In genomic region chr17:48547668-48548067, GRCm38 (mm10) we compare ENCODE assay signal across 23 mouse cellular contexts.
A peak's percentile ranks its signal among the peaks of the same experiment; 100 is the strongest.
DNase-seq lines count a peak whose midpoint lies in the region; ATAC-seq and TF ChIP-seq lines count a peak whose summit lies in the region.
"Had no signal": no experiment of that assay in that cellular context is flagged by ENCODE, and none has a peak within 500 bp of the region (broad histone marks: within the 10 kb centered on the region; RNA-seq: fewer than 3 reads in every experiment).

No protein-coding gene starts in this region.

- TF ChIP-seq CTCF in intestine, postnatal 0 days (IDR thresholded peaks at IDR 0.05; ENCODE audit: low read depth), result no peak
- TF ChIP-seq CTCF in kidney, postnatal 0 days (IDR thresholded peaks at IDR 0.05; ENCODE audit: low read depth), result no peak
- no peak for TF ChIP-seq CTCF in small intestine, adult 2 months (IDR thresholded peaks at IDR 0.05; ENCODE audit: extremely low read depth, insufficient read length, insufficient replicate concordance, low read depth, low read length)

- peak; percentile 88 for DNase-seq in kidney, adult 11 months
- DNase-seq in kidney, postnatal 0 days (ENCODE audit: low spot score), result no peak
- no peak for DNase-seq in gastrocnemius, postnatal 36 days
- no peak for DNase-seq in layer of hippocampus, postnatal 10 days (ENCODE audit: low spot score in 2 of 2)
- DNase-seq in left cerebral cortex, postnatal 36 days (ENCODE audit: low spot score in 2 of 2), result no peak
- DNase-seq: adrenal gland, postnatal 25 days; cerebellum, adult 11-12 months; heart, adult 18-20 months; layer of hippocampus, postnatal 36 days; lung, adult 2 months; lung, postnatal 4 days; retina, postnatal 1 day; right cerebral cortex, postnatal 4 days; thymus, postnatal 36 days had no signal

- no peak overlapping the region for H3K27ac ChIP-seq in kidney, embryonic 14.5 days (ENCODE audit: low read depth, low read length)
- H3K27ac ChIP-seq in intestine, postnatal 0 days (ENCODE audit: low read depth, low read length), result peak overlapping the region; percentile 57; the same call in 1 of the 2 replicates
- peak overlapping the region; percentile 8; the same call in 1 of the 2 replicates for H3K27ac ChIP-seq in kidney, postnatal 0 days
- H3K27ac ChIP-seq in small intestine, adult 2 months (ENCODE audit: insufficient read depth, low read depth, low read length), result peak overlapping the region; percentile 92
- H3K27ac ChIP-seq: embryonic facial prominence, embryonic 10.5 days; heart, embryonic 13.5 days; hindbrain, embryonic 15.5 days; limb, embryonic 15.5 days; midbrain, embryonic 10.5 days had no signal

- H3K9me3 ChIP-seq in kidney, embryonic 14.5 days (ENCODE audit: control insufficient read depth, low read length), result no peaks in the 10 kb centered on the region
- H3K9me3 ChIP-seq in intestine, postnatal 0 days (ENCODE audit: control insufficient read depth), result no peaks in the 10 kb centered on the region
- no peaks in the 10 kb centered on the region for H3K9me3 ChIP-seq in kidney, postnatal 0 days (replicated peaks; ENCODE audit: low read length)
- H3K9me3 ChIP-seq: embryonic facial prominence, embryonic 10.5 days; hindbrain, embryonic 15.5 days; limb, embryonic 15.5 days; midbrain, embryonic 10.5 days had no signal

- H3K9ac ChIP-seq in kidney, embryonic 14.5 days (ENCODE audit: low read depth, low read length), result no peak overlapping the region
- no peak overlapping the region for H3K9ac ChIP-seq in intestine, postnatal 0 days (ENCODE audit: low read depth, low read length)
- no peak overlapping the region for H3K9ac ChIP-seq in kidney, postnatal 0 days (ENCODE audit: low read depth, low read length)
- H3K9ac ChIP-seq: heart, embryonic 13.5 days; hindbrain, embryonic 15.5 days; limb, embryonic 15.5 days had no signal

- ATAC-seq in kidney, embryonic 14.5 days (ENCODE audit: low FRiP score, low TSS enrichment), result no peak
- peak; percentile 91 for ATAC-seq in intestine, postnatal 0 days
- ATAC-seq in kidney, postnatal 0 days (replicated peaks; ENCODE audit: low FRiP score, low read depth), result peak; percentile 85
- ATAC-seq: Patski had no signal

- no peak for TF ChIP-seq POLR2A in small intestine, adult 2 months (IDR thresholded peaks at IDR 0.05; ENCODE audit: low read depth, low read length)

- H3K27me3 ChIP-seq in kidney, embryonic 14.5 days (ENCODE audit: control insufficient read depth, insufficient read depth, low read length), result no peaks in the 10 kb centered on the region
- no peaks in the 10 kb centered on the region for H3K27me3 ChIP-seq in intestine, postnatal 0 days (replicated peaks; ENCODE audit: control insufficient read depth, insufficient read depth, low read length)
- H3K27me3 ChIP-seq in kidney, postnatal 0 days (ENCODE audit: insufficient read depth, low read length), result no peaks in the 10 kb centered on the region
- H3K27me3 ChIP-seq in small intestine, adult 2 months (ENCODE audit: control insufficient read depth, insufficient read depth, low read length), result no peaks in the 10 kb centered on the region
- H3K27me3 ChIP-seq: hindbrain, embryonic 15.5 days; limb, embryonic 15.5 days had no signal

- no peaks in the 10 kb centered on the region for H3K36me3 ChIP-seq in kidney, embryonic 14.5 days (ENCODE audit: control insufficient read depth, insufficient read depth, low read length)
- H3K36me3 ChIP-seq in intestine, postnatal 0 days (ENCODE audit: control insufficient read depth, insufficient read depth), result no peaks in the 10 kb centered on the region
- no peaks in the 10 kb centered on the region for H3K36me3 ChIP-seq in kidney, postnatal 0 days (ENCODE audit: insufficient read depth, low read length)
- no peaks in the 10 kb centered on the region for H3K36me3 ChIP-seq in small intestine, adult 2 months (ENCODE audit: control insufficient read depth, insufficient read depth, low read length)
- H3K36me3 ChIP-seq: embryonic facial prominence, embryonic 10.5 days; heart, embryonic 13.5 days; hindbrain, embryonic 15.5 days; limb, embryonic 15.5 days; midbrain, embryonic 10.5 days had no signal

- 80% methylated on average over 6 of the region's 6 CpGs for WGBS in kidney, embryonic 14.5 days
- WGBS in intestine, postnatal 0 days, result 37% methylated on average over 6 of the region's 6 CpGs
- 76% methylated on average over 6 of the region's 6 CpGs for WGBS in kidney, postnatal 0 days
- WGBS in small intestine, adult 2 months, result 28% methylated on average over 6 of the region's 6 CpGs

- no peak overlapping the region for H3K4me2 ChIP-seq in kidney, embryonic 14.5 days (replicated peaks; ENCODE audit: low read depth, low read length)
- 0 out of 2 replicates have a peak overlapping the region, but pooled peaks have one; percentile 13 for H3K4me2 ChIP-seq in intestine, postnatal 0 days (replicated peaks; ENCODE audit: low read depth)
- no peak overlapping the region for H3K4me2 ChIP-seq in kidney, postnatal 0 days (ENCODE audit: low read length)
- H3K4me2 ChIP-seq: heart, embryonic 13.5 days; hindbrain, embryonic 15.5 days; limb, embryonic 15.5 days had no signal

- intact Hi-C loops in gastrocnemius, postnatal 36 days (cut with DNase I), result no loop called here
- intact Hi-C loops in left cerebral cortex, postnatal 36 days (cut with DNase I), result loop anchor here (5.0 to 10.0 kb wide), 2 partner anchors 45 to 227 kb away; no protein-coding TSS in a partner anchor

- H3K4me3 ChIP-seq in kidney, embryonic 14.5 days (ENCODE audit: low read length), result no peak overlapping the region
- no peak overlapping the region for H3K4me3 ChIP-seq in intestine, postnatal 0 days (ENCODE audit: low read depth, low read length)
- no peak overlapping the region for H3K4me3 ChIP-seq in kidney, postnatal 0 days (replicated peaks; ENCODE audit: low read depth, low read length)
- no peak overlapping the region for H3K4me3 ChIP-seq in small intestine, adult 2 months (ENCODE audit: low read depth, low read length)
- H3K4me3 ChIP-seq: embryonic facial prominence, embryonic 10.5 days; heart, embryonic 13.5 days; hindbrain, embryonic 15.5 days; limb, embryonic 15.5 days; midbrain, embryonic 10.5 days had no signal

- H3K4me1 ChIP-seq in kidney, embryonic 14.5 days (ENCODE audit: control insufficient read depth, insufficient read depth, low read length), result peaks cover 8% of the 10 kb centered on the region; the same call in 1 of the 2 replicates
- H3K4me1 ChIP-seq in intestine, postnatal 0 days (replicated peaks; ENCODE audit: control insufficient read depth, insufficient read depth, low read length), result no peaks in the 10 kb centered on the region
- peaks cover 9% of the 10 kb centered on the region; the same call in 1 of the 2 replicates for H3K4me1 ChIP-seq in kidney, postnatal 0 days (replicated peaks; ENCODE audit: insufficient read depth, low read length)
- peaks cover 28% of the 10 kb centered on the region for H3K4me1 ChIP-seq in small intestine, adult 2 months (ENCODE audit: control insufficient read depth, insufficient read depth, insufficient read length, low read length)
- H3K4me1 ChIP-seq: heart, embryonic 13.5 days had no signal
